Mouse (Mus musculus) limb, embryonic 10.5 days (tissue): Measurements from ENCODE around the gene Gm3415. TPM values are rescaled to one million over a fixed set of nuclear protein-coding genes. Genes with fewer than 3 reads are reported as not detected.

Experiments used
- polyA plus RNA-seq: library from polyadenylated mRNA; unstranded; fragments of >200 nt; fragmentation: Nextera tagmentation; extraction: Ambion mirVana; gene quantifications from 2 replicates; pipeline ENCODE4 v1.2.1, GENCODE M21; 2016

The Gm3415 gene
- polyA plus RNA-seq, 1 experiment from 2014 or later: not detected

Other genes with a start within 250 kb of the Gm3415 start
- 4.1 and 4.8 TPM in 2 replicates for gene Wasf3, start 171.2 kb upstream of the Gm3415 start, polyA plus RNA-seq
- not detected in 2 replicates for gene Gm6408, start 74.2 kb upstream of the Gm3415 start, polyA plus RNA-seq
- gene Gm6370, start 64.8 kb upstream of the Gm3415 start, polyA plus RNA-seq: not detected in 2 replicates
- gene 4930449I24Rik, start 53.7 kb upstream of the Gm3415 start, polyA plus RNA-seq: not detected in 2 replicates
- not detected in 2 replicates for gene Gm3402, start 42.0 kb upstream of the Gm3415 start, polyA plus RNA-seq
- gene Gm3404, start 30.3 kb upstream of the Gm3415 start, polyA plus RNA-seq: not detected in 2 replicates
- not detected in 2 replicates for gene Gm3409, start 18.5 kb upstream of the Gm3415 start, polyA plus RNA-seq
- gene Gpr12, start 29.1 kb downstream of the Gm3415 start, polyA plus RNA-seq: 0.69 and 0.80 TPM in 2 replicates
- 13.4 and 13.7 TPM in 2 replicates for gene Usp12, start 238.9 kb downstream of the Gm3415 start, polyA plus RNA-seq